Mouse (Mus musculus) forebrain, embryonic 16.5 days (tissue): Measurements from ENCODE around the gene Col23a1. TPM values are rescaled to one million over a fixed set of nuclear protein-coding genes. Genes with fewer than 3 reads are reported as not detected.
A peak's percentile ranks its signal among the peaks of the same experiment; 100 is the strongest.
"Not testable (repeated sequence)": the region's sequence is repeated elsewhere in the genome, so short reads cannot be mapped to it uniquely, and the experiment has no call there.

Source experiments
- ATAC-seq: fragments of 200-750 bp; cut with Nextera tagmentation; 2 replicates; pipeline ENCODE4 v1.8.0; 2017; ENCODE audit warnings: mild to moderate bottlenecking, moderate library complexity
- H3K27ac ChIP-seq: fragments of 300-500 bp; sonication (generic); 2 replicates; pipeline ENCODE4 v1.5.1; 2014; ENCODE audit warnings: low read length, control low read depth
- H3K27me3 ChIP-seq: fragments of 300-500 bp; sonication (generic); replicated peaks from 2 replicates; pipeline ENCODE4 v1.6.1; 2014; ENCODE audit warnings: low read length; ENCODE audit not compliant: control insufficient read depth, insufficient read depth
- H3K36me3 ChIP-seq: fragments of 300-500 bp; sonication (generic); 2 replicates; pipeline ENCODE4 v1.6.1; 2014; ENCODE audit not compliant: control insufficient read depth, insufficient read depth
- H3K4me1 ChIP-seq: fragments of 300-500 bp; sonication (generic); replicated peaks from 2 replicates; pipeline ENCODE4 v1.6.1; 2014; ENCODE audit warnings: low read length; ENCODE audit not compliant: control insufficient read depth, insufficient read depth
- H3K4me2 ChIP-seq: fragments of 300-500 bp; sonication (generic); 2 replicates; pipeline ENCODE4 v1.6.1; 2014; ENCODE audit warnings: mild to moderate bottlenecking, low read length, control low read depth
- H3K4me3 ChIP-seq: fragments of 300-500 bp; sonication (generic); replicated peaks from 2 replicates; pipeline ENCODE4 v1.5.1; 2014; ENCODE audit warnings: mild to moderate bottlenecking, low read length, control low read depth
- H3K9ac ChIP-seq: fragments of 300-500 bp; sonication (generic); replicated peaks from 2 replicates; pipeline ENCODE4 v1.6.1; 2014; ENCODE audit warnings: low read depth, low read length, control low read depth
- H3K9me3 ChIP-seq: fragments of 300-500 bp; sonication (generic); 2 replicates; pipeline ENCODE4 v1.6.1; 2016; ENCODE audit warnings: low read length; ENCODE audit not compliant: control insufficient read depth
- WGBS: fragments of 180-500 bp; shearing (Covaris S2); extraction: QIAGEN DNeasy Blood & Tissue Kit; methylation state at CpG from one replicate; pipeline ENCODE4 v1.1.7; 2014; 5-methylcytosine and 5-hydroxymethylcytosine counted together
- polyA plus RNA-seq: library from polyadenylated mRNA; unstranded; fragments of >200 nt; fragmentation: Nextera tagmentation; extraction: Ambion mirVana; gene quantifications from 2 replicates; pipeline ENCODE4 v1.2.1, GENCODE M21; 2015

Gene Col23a1
- polyA plus RNA-seq, 1 experiment from 2014 or later, result 3.0 TPM

DNA sequence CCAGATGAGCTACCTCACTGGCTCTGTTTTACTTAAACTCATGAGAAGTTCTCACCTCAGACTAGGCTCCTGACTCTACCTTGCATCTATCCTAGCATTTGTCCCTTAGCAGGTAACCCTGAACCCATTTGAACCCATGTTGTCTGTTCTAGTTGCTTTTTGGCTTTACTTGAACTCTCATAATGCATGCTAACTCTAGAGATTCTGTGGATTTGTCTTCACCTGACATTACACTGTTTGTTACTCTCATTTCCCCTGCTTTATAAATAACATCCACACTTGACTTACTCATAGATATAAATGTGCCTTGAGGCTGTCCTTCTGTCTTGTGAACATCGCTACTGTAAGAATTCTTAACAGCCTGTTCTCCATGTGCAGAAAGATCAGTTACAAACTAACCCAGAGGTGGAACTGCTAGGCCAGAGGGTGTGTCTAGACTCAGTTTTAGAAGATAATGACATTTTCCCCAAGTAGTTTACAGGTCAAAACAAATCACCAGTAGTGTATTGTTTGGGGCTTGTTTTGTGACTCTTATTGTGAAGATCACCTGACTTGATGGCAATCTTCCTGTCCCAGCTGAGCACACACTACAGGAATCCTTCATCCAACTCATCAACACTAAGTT is 305.9 kb downstream of the Col23a1 start:
- no peak overlapping the region for H3K4me2 ChIP-seq
- no peaks in the 10 kb centered on the region for H3K9me3 ChIP-seq
- peaks cover 66% of the 10 kb centered on the region for H3K36me3 ChIP-seq
- H3K27ac ChIP-seq, result no peak overlapping the region
- ATAC-seq, result no peak
- no peaks in the 10 kb centered on the region for H3K27me3 ChIP-seq
- 95% methylated on average over 1 of the region's 1 CpGs for WGBS
- H3K4me1 ChIP-seq, result no peaks in the 10 kb centered on the region; the same call in 1 of the 2 replicates
- no peak overlapping the region for H3K4me3 ChIP-seq
- H3K9ac ChIP-seq, result no peak overlapping the region

DNA sequence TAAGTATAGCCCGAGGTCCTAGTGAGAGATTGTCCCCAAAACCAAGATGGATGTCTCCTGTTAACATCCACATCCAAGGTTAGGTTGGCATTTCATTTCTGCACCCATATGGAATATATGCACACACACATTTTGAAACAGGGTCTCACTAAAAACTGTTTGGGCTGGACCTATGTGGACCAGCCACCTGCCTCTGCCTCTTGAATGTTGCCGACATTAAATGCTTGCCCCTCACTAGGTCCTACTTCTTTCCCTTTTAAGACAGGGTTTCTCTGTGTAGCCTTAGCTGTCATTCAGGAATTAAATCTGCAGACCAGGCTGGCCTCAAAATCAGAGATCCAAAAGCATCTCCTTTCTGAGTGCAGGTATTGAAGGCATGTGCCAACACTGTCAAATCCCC is 307.8 kb downstream of the Col23a1 start:
- Histone ChIP-seq H3K27ac (no peak overlapping the region), H3K4me3 (no peak overlapping the region), H3K4me2 (no peak overlapping the region), H3K27me3 (no peaks in the 10 kb centered on the region), H3K9me3 (no peaks in the 10 kb centered on the region), H3K4me1 (peaks cover 13% of the 10 kb centered on the region), H3K36me3 (peaks cover 76% of the 10 kb centered on the region), H3K9ac (no peak overlapping the region)
- WGBS, result 76% methylated on average over 2 of the region's 2 CpGs
- no peak for ATAC-seq

DNA sequence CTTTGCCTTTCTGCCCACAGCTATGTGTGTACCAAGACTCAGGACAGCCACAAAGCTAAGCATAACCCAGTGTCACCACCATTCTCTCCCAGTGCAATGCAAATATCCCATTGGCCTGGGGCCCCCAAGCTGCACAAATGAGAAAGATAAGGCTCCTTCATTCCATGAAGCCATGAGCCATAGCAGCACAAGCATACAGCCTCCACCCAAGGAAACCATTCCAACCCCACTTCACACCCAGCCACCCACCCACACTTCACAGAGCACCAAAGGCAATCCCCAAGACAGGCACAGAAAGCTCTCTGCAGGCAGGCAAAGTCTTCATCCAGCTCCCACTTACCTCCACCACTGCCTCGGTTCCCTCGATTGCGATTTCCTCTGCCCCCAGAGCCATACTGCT is 312.5 kb downstream of the Col23a1 start:
- Histone ChIP-seq H3K4me2 (no peak overlapping the region), H3K36me3 (peaks cover 62% of the 10 kb centered on the region), H3K9me3 (no peaks in the 10 kb centered on the region), H3K4me1 (peaks cover 41% of the 10 kb centered on the region), H3K9ac (no peak overlapping the region), H3K27ac (no peak overlapping the region), H3K27me3 (no peaks in the 10 kb centered on the region), H3K4me3 (no peak overlapping the region)
- ATAC-seq, result no peak
- 82% methylated on average over 3 of the region's 3 CpGs for WGBS

DNA sequence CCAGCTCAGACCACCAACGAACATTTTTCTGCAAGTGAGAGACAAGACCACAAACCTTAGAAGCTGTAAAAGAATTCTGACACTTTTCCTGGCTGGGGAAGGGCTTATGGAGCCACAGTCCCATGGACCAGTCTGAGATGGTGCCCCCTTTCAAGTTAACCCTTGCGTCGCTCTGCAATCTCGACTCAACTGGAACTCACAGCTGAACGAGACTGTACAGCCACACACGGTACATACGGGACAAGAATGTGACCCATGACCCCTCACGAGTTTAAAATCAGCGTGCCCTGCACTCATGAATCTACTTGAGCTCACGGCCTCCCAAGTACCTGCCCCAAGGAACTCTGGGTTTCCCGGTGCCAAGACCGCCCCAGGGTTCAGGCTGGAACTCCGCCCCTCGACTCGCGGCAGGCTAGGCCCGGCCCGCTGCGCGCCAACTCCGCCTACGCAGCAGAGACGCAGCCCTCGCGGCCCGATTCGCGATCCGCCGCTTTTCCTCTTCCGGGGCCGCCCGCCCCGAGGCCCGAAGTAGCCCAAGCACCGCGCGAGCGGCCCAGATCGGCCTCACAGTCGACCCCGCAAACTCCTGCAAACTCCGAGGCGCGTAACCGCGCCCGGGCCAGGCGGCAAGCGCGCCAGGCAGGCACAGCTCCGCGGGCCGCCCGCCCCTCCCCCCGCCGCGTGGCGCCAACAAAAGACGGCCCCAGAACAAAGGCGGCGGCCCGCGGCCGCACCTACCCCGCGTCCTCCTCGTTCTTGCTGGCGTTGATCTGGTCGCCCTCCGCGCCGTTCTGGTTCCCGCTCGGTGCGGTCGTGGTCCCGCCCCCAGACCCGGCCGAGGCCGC is 316.1 kb downstream of the Col23a1 start:
- H3K4me2 ChIP-seq, result peak overlapping the region; percentile 59
- H3K4me1 ChIP-seq, result peaks cover 46% of the 10 kb centered on the region
- H3K9me3 ChIP-seq, result no peaks in the 10 kb centered on the region
- no peaks in the 10 kb centered on the region for H3K27me3 ChIP-seq
- H3K27ac ChIP-seq, result peak overlapping the region; percentile 93
- H3K36me3 ChIP-seq, result peaks cover 38% of the 10 kb centered on the region
- peak; percentile 61 for ATAC-seq
- peak overlapping the region; percentile 97 for H3K9ac ChIP-seq
- under 1% methylated on average over 66 of the region's 81 CpGs for WGBS
- H3K4me3 ChIP-seq, result peak overlapping the region; percentile 71

DNA sequence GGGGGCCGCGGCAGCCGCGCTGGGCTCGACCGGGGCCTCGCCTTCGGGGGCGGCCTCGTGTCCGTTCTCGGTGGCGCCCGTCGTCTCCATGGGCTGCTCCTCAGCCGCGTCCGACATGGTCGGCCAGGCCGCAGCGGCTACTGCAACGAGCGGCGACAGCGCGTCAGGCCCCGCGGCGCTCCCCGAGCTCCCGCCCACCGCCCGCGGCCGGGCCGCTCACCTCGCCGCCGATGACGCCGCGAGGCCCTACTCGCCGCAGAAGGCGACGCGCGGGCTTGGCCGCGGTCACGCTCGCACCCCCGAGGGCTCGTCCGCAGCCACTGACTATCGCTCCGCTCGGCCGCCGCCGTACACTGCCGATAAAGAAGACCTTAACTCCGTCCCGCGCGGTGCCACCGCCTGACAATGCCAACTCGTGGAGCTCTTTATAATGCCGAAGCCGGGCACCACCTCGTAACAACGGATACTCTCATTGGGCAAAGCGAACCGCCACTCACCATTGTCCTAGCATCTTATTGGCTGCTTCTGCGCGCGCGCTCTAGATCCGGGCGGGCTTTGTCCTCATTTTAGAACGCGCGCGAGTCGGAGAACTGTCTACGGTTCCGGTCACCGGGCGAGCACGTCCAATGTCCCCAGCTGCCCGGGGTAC is 316.9 kb downstream of the Col23a1 start, which contains the start of gene Hnrnpab:
Gene Hnrnpab, minus strand, starts transcription at position 401 of the 649 bp plus-strand sequence.
- H3K4me2 ChIP-seq, result peak within 1 kb of the TSS; percentile 85
- under 1% methylated on average over 87 of the region's 91 CpGs for WGBS
- peaks cover 31% of the 10 kb centered on the region for H3K36me3 ChIP-seq
- H3K4me1 ChIP-seq, result peaks cover 40% of the 10 kb centered on the region
- H3K27me3 ChIP-seq, result no peaks in the 10 kb centered on the region
- H3K9ac ChIP-seq, result peak within 1 kb of the TSS; percentile 97
- peak within 1 kb of the TSS; percentile 93 for H3K27ac ChIP-seq
- H3K9me3 ChIP-seq, result no peaks in the 10 kb centered on the region
- peak; percentile 96 for ATAC-seq
- peak within 1 kb of the TSS; percentile 71 for H3K4me3 ChIP-seq

DNA sequence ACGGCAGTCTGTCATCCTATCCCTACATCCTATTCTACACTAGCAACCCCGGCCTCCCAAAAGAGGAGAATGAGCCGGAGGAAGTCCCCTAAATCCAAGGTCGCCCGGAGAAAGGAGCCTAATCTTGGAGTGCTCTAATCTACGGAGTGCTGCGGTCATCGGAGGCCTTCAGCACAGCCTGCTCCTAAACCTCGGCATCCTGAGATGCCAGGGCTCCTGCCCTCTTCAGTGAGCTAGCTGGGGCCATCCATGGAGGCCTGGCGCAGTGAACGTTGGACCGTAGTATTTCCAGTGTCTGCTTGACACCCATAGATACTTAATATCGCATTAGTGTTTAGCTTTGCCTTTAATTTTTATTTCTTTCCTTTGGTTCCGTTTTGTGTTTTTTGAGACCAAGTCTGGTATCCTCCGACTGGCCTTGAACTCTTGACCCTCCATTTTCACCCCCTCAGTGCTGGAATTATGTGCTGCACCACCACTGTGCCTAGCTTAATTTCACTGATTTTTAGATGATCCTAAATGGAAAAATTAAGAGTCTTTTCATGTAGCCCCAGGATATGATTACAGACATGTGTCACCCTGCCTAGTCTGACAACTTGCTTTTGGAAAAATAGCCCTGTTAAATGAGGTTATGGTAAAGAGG is 317.5 kb downstream of the Col23a1 start:
- Histone ChIP-seq H3K4me2 (peak overlapping the region; percentile 85), H3K4me3 (peak overlapping the region; percentile 71), H3K36me3 (peaks cover 24% of the 10 kb centered on the region), H3K27me3 (no peaks in the 10 kb centered on the region), H3K9ac (peak overlapping the region; percentile 86), H3K27ac (peak overlapping the region; percentile 90), H3K4me1 (peaks cover 37% of the 10 kb centered on the region), H3K9me3 (no peaks in the 10 kb centered on the region)
- 10% methylated on average over 15 of the region's 15 CpGs for WGBS
- peak; percentile 51; the same call in 1 of the 2 replicates for ATAC-seq

DNA sequence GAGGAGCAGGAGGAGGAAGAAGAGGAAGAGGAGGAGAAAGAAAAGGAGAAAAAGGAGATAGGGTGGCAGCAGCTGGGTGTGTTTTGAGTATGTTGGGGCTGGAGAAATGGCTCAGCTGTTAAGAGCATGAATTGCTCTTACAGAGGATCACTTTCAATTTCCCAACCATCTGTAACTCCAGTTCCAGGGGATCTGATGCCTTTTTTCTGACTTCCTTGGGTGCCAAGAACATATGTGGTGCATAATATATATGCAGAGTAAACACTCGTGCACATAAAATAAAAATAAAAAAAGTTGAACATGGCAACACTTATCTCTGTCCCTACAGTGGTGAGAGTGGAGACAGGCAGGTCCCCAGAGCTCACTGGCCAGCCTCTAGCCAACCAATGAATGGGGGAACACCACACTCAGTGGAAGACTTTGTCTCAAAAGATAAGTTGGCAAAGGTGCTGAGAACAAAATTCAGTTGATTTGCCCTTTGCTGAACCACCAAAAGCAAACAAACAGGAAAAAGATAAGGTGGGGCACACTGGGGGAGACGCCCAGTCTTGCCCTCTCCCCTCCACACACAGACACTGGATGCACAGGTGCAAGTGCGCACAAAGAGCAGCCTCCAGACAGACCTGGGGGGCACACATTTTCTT is 319.7 kb downstream of the Col23a1 start:
- Histone ChIP-seq H3K36me3 (peaks cover 4% of the 10 kb centered on the region; the same call in 1 of the 2 replicates), H3K4me3 (no peak overlapping the region), H3K9ac (no peak overlapping the region), H3K27me3 (no peaks in the 10 kb centered on the region), H3K9me3 (no peaks in the 10 kb centered on the region), H3K4me1 (peaks cover 16% of the 10 kb centered on the region), H3K4me2 (no peak overlapping the region), H3K27ac (no peak overlapping the region)
- 79% methylated on average over 3 of the region's 3 CpGs for WGBS
- ATAC-seq, result no peak

DNA sequence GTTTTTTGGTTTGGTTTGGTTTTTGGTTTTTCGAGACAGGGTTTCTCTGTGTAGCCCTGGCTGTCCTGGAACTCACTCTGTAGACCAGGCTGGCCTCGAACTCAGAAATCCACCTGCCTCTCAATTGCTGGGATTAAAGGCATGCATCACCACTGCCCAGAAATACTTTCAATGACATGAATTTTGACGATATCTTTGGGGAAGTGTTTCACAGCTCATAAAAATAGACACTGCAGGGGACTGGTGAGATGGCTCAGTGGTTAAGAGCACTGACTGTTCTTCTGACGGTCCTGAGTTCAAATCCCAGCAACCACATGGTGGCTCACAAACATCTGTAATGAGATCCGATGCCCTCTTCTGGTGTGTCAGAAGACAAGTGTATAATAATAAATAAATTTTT is 320.2 kb downstream of the Col23a1 start:
- H3K4me2 ChIP-seq, H3K36me3 ChIP-seq, H3K4me3 ChIP-seq, H3K9ac ChIP-seq, H3K27ac ChIP-seq, H3K27me3 ChIP-seq, ATAC-seq, H3K9me3 ChIP-seq: not testable (repeated sequence)
- WGBS, result 89% methylated on average over 5 of the region's 5 CpGs
- H3K4me1 ChIP-seq, result peaks cover 11% of the 10 kb centered on the region
